Mouse (Mus musculus) G1E (cell line): ENCODE measurements around the gene Lama1.

ENCODE experiments used
- CTCF ChIP-seq: IDR thresholded peaks from 2 replicates; pipeline ENCODE4 v1.5.1; 2012; ENCODE audit warnings: low read depth, low read length, inconsistent platforms, mixed read lengths
- GATA1 ChIP-seq: IDR thresholded peaks from 2 replicates; pipeline ENCODE4 v1.6.1; 2012; ENCODE audit warnings: borderline replicate concordance, low read length, inconsistent platforms, mixed read lengths
- GATA2 ChIP-seq: IDR thresholded peaks from 2 replicates; pipeline ENCODE4 v1.6.1; 2012; ENCODE audit warnings: low read depth, low read length, inconsistent platforms, borderline replicate concordance
- POLR2AphosphoS5 ChIP-seq: IDR thresholded peaks from 2 replicates; pipeline ENCODE4 v1.6.1; 2012; ENCODE audit warnings: low read depth, low read length, inconsistent platforms; ENCODE audit not compliant: insufficient replicate concordance
- TAL1 ChIP-seq: conservative IDR thresholded peaks from 2 replicates; pipeline ENCODE4 v1.6.1; 2012; ENCODE audit warnings: low read depth, low read length, inconsistent platforms, mixed read lengths

GRCm38 (mm10) chr17:67705035-67705769 lies 8.1 kb downstream of the Lama1 start:
- TF ChIP-seq CTCF: no peak
- no peak for TF ChIP-seq POLR2AphosphoS5
- TF ChIP-seq GATA1: no peak
- TF ChIP-seq GATA2: no peak
- TF ChIP-seq TAL1: no peak
